Mouse (Mus musculus) kidney, adult 2 months (tissue): Measurements from ENCODE around the gene Vav3.

Source experiments
- CTCF ChIP-seq: fragments of 200-500 bp; conservative IDR thresholded peaks from 2 replicates; pipeline ENCODE4 v1.5.1; 2011; ENCODE audit warnings: low read depth, mild to moderate bottlenecking, control low read depth, low read length, moderate library complexity, mixed read lengths; ENCODE audit not compliant: insufficient read depth, insufficient read length
- POLR2A ChIP-seq: fragments of 200-500 bp; IDR thresholded peaks from one replicate; pipeline ENCODE4 v1.6.1; 2011; ENCODE audit warnings: low read depth, low read length, control low read depth

GRCm38 (mm10) chr3:109411294-109411693, 70.8 kb downstream of the Vav3 start:
- TF ChIP-seq POLR2A, result no peak
- TF ChIP-seq CTCF, result no peak
